Mouse (Mus musculus): ENCODE data around the gene Dtnb.

DNA sequence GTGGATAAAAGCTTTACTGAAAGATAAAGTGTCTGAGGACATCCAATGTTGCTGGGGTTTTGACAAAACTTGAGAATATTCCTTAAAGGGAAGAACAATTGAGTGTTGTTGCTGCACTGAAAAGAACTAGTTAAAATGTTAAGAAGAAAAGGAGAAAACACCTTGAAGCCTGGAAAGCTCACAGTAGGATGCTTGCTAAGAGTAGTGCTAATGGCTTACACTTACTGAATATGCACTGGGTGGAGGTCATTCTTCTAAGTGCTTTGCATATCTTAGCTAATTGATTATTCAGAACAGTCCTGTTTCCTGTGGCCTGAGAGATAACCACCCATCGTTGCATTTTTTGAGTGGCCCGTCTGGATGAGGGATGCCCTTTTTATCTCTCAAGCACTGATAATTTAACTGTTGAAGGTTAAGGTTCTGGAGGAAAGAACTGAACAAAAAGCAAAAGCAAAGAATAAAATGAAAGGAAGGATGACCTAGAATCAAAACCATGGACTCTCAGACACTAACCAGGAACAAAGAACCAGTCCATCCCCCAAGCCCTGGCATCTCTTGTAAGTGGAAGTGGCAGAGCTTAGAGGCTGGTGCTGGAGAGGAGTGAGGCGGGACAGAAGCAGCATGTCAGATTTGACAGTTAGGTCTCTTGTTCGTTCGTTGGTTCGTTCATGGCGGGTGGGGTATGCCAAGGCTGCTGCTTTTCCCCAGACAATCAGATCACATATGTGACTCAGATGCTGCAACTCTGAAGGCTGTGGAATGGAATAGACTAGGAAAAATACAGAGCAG, 166.8 kb downstream of the Dtnb start:
- TF ChIP-seq CTCF (IDR thresholded peaks at IDR 0.05; ENCODE audit: low read depth) = no peak
- TF ChIP-seq EP300 (optimal IDR thresholded peaks at IDR 0.05) = no peak

Data from stomach, postnatal 0 days (tissue).